Mouse (Mus musculus) hindbrain, postnatal 0 days (tissue): ENCODE measurements around the gene Crb1. TPM values are rescaled to one million over a fixed set of nuclear protein-coding genes. Genes with fewer than 3 reads are reported as not detected.

Experiments
- ATAC-seq: fragments of 200-750 bp; cut with Nextera tagmentation; 2 replicates; pipeline ENCODE4 v1.8.0; 2017; ENCODE audit warnings: mild to moderate bottlenecking, moderate TSS enrichment, moderate library complexity
- DNase-seq: peaks from one replicate; pipeline ENCODE4 v3.0.0-alpha.2; 2015; ENCODE audit warnings: low spot score
- H3K27ac ChIP-seq: fragments of 300-500 bp; sonication (generic); 2 replicates; pipeline ENCODE4 v1.5.1; 2014; ENCODE audit warnings: mild to moderate bottlenecking
- H3K27me3 ChIP-seq: fragments of 300-500 bp; sonication (generic); 2 replicates; pipeline ENCODE4 v1.6.1; 2014; ENCODE audit warnings: low read length, mixed read lengths; ENCODE audit not compliant: insufficient read depth
- H3K36me3 ChIP-seq: fragments of 300-500 bp; sonication (generic); 2 replicates; pipeline ENCODE4 v1.6.1; 2014; ENCODE audit warnings: low read length, mixed read lengths; ENCODE audit not compliant: insufficient read depth
- H3K4me1 ChIP-seq: fragments of 300-500 bp; sonication (generic); 2 replicates; pipeline ENCODE4 v1.6.1; 2014; ENCODE audit warnings: antibody characterized with exemption, low read length, mixed read lengths; ENCODE audit not compliant: insufficient read depth
- H3K4me2 ChIP-seq: fragments of 300-500 bp; sonication (generic); 2 replicates; pipeline ENCODE4 v1.6.1; 2014; ENCODE audit warnings: low read depth, mild to moderate bottlenecking, low read length, moderate library complexity, mixed read lengths
- H3K4me3 ChIP-seq: fragments of 300-500 bp; sonication (generic); 2 replicates; pipeline ENCODE4 v1.5.1; 2014; ENCODE audit warnings: low read length
- H3K9ac ChIP-seq: fragments of 300-500 bp; sonication (generic); replicated peaks from 2 replicates; pipeline ENCODE4 v1.6.1; 2014; ENCODE audit warnings: mild to moderate bottlenecking, low read length, moderate library complexity, mixed read lengths
- H3K9me3 ChIP-seq: fragments of 300-500 bp; sonication (generic); 2 replicates; pipeline ENCODE4 v1.6.1; 2016; ENCODE audit warnings: low read length, mixed read lengths
- CTCF ChIP-seq: IDR thresholded peaks from 2 replicates; pipeline ENCODE4 v1.5.1; 2016; ENCODE audit warnings: antibody characterized with exemption, control low read depth, low read depth
- WGBS: fragments of 180-500 bp; shearing (Covaris S2); extraction: QIAGEN DNeasy Blood & Tissue Kit; methylation state at CpG from one replicate; pipeline ENCODE4 v1.1.7; 2014; 5-methylcytosine and 5-hydroxymethylcytosine counted together
- polyA plus RNA-seq: library from polyadenylated mRNA; unstranded; fragments of >200 nt; fragmentation: Nextera tagmentation; extraction: Ambion mirVana; gene quantifications from 2 replicates; pipeline ENCODE4 v1.2.1, GENCODE M21; 2015
- total RNA-seq: library from RNA; depleted of rRNA; stranded (reverse); fragments of >200 nt; gene quantifications from 2 replicates; pipeline ENCODE4 v1.2.3, GENCODE M21; 2014; rRNA removed

Crb1 gene
- total RNA-seq = 1.5 and 4.6 TPM in 2 replicates
- 0.83 and 0.96 TPM in 2 replicates for polyA plus RNA-seq

DNA sequence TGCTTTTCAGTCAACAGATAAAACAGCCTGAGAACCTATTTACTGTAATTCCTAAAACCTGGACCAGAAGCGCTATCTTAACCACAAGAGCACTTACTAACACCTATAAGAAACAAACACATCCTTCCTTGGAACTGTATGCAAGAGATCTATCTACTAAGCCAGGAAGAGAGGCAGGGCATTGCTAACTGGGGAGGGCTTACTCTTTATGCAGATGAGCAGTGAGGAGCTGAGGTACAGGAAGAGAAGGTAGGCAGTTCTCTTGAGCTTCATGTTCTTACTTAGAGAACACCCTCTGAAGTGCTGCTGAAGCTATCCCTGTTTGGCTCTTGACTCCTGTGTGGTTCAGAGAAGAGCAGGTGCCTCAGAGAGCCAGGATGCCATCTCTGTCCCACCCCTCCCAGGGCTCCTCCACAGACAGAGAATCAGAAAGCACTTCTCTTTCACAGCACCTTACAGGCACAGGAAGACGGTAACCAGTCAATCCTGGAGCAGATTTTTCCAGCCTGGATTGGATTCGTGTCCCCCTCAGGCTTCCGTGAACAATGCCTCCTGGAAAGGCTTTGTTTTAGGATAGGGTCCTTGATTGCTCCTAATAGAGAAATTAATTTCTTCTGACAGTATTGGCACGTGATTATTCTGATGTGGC, at the start of gene Crb1:
Crb1 (minus strand) TSS at position 463 of the 649 bp plus-strand sequence.
- Histone ChIP-seq H3K4me1 (0 out of 2 replicates have a peak, but pooled peaks cover 4% of the 10 kb centered on the region), H3K27me3 (no peaks in the 10 kb centered on the region), H3K36me3 (no peaks in the 10 kb centered on the region), H3K9ac (peak within 1 kb of the TSS; percentile 33; the same call in 1 of the 2 replicates), H3K4me2 (peak within 1 kb of the TSS; percentile 49), H3K4me3 (peak within 1 kb of the TSS; percentile 29), H3K9me3 (no peaks in the 10 kb centered on the region), H3K27ac (no peak within 1 kb of the TSS)
- peak; percentile 72; the same call in 1 of the 2 replicates for ATAC-seq
- WGBS = 8% methylated on average over 5 of the region's 5 CpGs
- no peak for TF ChIP-seq CTCF
- DNase-seq = peak; percentile 55

DNA sequence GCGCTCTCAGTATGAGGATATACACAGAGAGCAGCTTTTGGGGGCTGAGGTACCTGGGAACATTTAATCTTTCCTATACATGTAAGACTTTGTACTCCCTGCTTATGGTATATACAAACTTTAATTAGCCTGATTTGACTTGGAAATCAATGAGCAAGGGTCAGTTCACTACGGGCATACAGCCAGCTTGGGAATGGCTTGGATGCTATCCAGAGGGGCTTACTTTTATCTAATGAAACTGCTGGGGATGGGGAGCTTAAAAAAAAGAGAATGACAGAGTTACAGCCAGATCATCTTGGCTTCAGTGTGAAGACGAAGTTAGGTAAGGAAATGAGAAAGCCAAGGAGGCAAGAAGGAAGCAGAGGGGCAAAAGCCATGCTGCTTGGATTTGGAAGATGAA, 48.1 kb upstream of the Crb1 start:
- Histone ChIP-seq H3K9ac (peak overlapping the region; percentile 21; the same call in 1 of the 2 replicates), H3K27ac (no peak overlapping the region), H3K4me2 (peak overlapping the region; percentile 63), H3K4me3 (peak overlapping the region; percentile 29), H3K4me1 (peaks cover 23% of the 10 kb centered on the region), H3K27me3 (no peaks in the 10 kb centered on the region), H3K9me3 (no peaks in the 10 kb centered on the region), H3K36me3 (peaks cover 6% of the 10 kb centered on the region; the same call in 1 of the 2 replicates)
- 21% methylated on average over 3 of the region's 3 CpGs for WGBS
- DNase-seq (peak; percentile 38), ATAC-seq (no peak)
- TF ChIP-seq CTCF = no peak

DNA sequence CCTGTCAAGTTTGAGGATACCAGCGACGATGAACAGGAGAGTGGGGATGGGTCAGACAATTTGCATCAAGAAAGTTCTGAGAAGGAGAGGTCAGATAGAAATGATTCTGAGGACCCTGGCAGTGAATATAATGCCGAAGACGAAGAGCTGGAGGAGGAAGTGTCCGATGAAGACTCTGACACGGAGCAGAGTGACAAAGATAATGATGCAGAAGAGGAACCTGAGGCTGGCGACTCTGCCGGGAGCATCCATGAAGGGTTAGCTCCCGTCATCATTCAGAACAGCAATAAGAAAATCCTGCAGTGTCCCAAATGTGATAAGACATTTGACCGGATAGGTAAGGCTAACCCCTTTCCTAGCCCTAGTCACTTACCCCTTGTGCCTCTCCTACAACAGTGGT, 47.0 kb upstream of the Crb1 start:
- ATAC-seq (no peak), DNase-seq (no peak)
- TF ChIP-seq CTCF = no peak
- WGBS = 33% methylated on average over 10 of the region's 10 CpGs
- H3K4me2 ChIP-seq = peak overlapping the region; percentile 63
- 0 out of 2 replicates have a peak, but pooled peaks cover under 1% of the 10 kb centered on the region for H3K36me3 ChIP-seq
- no peaks in the 10 kb centered on the region for H3K27me3 ChIP-seq
- no peaks in the 10 kb centered on the region for H3K9me3 ChIP-seq
- H3K4me1 ChIP-seq = peaks cover 23% of the 10 kb centered on the region
- 0 out of 2 replicates have a peak overlapping the region, but pooled peaks have one; percentile 28 for H3K9ac ChIP-seq
- H3K4me3 ChIP-seq = peak overlapping the region; percentile 92
- no peak overlapping the region for H3K27ac ChIP-seq

GRCm38 (mm10) chr1:139422941-139423340, 46.0 kb upstream of the Crb1 start:
- 13% methylated on average over 10 of the region's 10 CpGs for WGBS
- no peaks in the 10 kb centered on the region for H3K9me3 ChIP-seq
- ATAC-seq (no peak), DNase-seq (peak; percentile 13)
- peaks cover 23% of the 10 kb centered on the region for H3K4me1 ChIP-seq
- TF ChIP-seq CTCF = no peak
- H3K4me3 ChIP-seq = peak overlapping the region; percentile 92
- H3K36me3 ChIP-seq = no peaks in the 10 kb centered on the region
- H3K27ac ChIP-seq = peak overlapping the region; percentile 91
- peak overlapping the region; percentile 89 for H3K9ac ChIP-seq
- H3K4me2 ChIP-seq = peak overlapping the region; percentile 63
- H3K27me3 ChIP-seq = no peaks in the 10 kb centered on the region

DNA sequence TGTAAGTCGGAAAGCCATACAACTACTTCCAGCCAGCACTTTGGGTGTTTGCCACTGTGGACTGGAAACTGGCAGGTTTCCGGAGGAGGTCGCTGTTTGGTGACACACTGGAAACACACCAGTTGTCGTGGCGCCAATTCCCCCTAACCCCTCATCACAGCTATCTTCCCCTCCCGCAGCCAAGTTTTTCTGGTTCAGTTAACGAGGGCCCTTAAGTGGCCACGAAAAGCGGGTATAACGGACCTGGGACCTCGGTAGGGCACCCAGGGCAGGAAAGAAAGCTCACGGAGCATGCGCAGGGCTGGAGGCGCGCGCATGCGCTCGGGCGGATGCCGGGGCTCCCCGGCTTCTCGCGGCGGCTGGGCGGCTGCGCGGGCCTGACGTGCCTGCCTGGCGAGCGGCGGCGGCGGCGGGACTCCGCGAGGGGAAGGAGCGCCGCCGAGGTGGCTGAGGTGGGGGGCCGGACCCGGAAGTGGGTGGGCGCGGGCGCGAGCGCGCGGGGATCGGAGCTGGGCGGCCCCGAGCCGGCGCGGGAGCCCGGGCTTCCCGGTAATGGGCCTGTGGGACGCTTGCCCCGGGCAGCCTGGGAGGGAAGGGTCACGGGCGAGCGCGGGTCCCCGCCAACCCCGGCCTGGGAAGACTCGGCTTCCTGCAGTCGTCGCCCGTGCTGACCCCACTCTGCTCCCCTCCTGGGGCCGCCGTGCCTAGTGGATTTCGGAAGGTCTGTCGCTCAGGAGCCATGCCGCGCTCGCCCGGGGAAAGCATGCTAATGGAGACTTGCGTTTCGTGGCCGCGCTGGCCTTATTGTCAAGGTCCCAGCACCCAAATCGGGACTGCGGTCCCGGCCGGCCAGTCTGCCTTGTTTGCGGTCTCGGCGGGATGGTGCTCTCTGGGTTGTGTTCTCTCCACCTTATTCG, 45.2 kb upstream of the Crb1 start, which contains the start of gene Zbtb41:
Zbtb41 (plus strand) TSS at position 414 of the 917 bp plus-strand sequence.
- peak within 1 kb of the TSS; percentile 89 for H3K9ac ChIP-seq
- peak; percentile 97 for ATAC-seq

GRCm38 (mm10) chr1:139421521-139421874, 44.6 kb upstream of the Crb1 start:
- peak; percentile 14; the same call in 1 of the 2 replicates for ATAC-seq
- Histone ChIP-seq H3K9me3 (no peaks in the 10 kb centered on the region), H3K27me3 (no peaks in the 10 kb centered on the region), H3K4me3 (peak overlapping the region; percentile 92), H3K4me1 (peaks cover 23% of the 10 kb centered on the region), H3K36me3 (no peaks in the 10 kb centered on the region), H3K9ac (peak overlapping the region; percentile 89), H3K27ac (peak overlapping the region; percentile 91; the same call in 1 of the 2 replicates), H3K4me2 (peak overlapping the region; percentile 63)
- 4% methylated on average over 8 of the region's 8 CpGs for WGBS
- DNase-seq = no peak
- TF ChIP-seq CTCF = no peak

More for the DNA sequence above, 45.2 kb upstream of the Crb1 start, which contains the start of gene Zbtb41:
- Histone ChIP-seq H3K9me3 (no peaks in the 10 kb centered on the region), H3K36me3 (no peaks in the 10 kb centered on the region), H3K27ac (peak within 1 kb of the TSS; percentile 91), H3K4me2 (peak within 1 kb of the TSS; percentile 63), H3K4me3 (peak within 1 kb of the TSS; percentile 92), H3K4me1 (peaks cover 23% of the 10 kb centered on the region), H3K27me3 (no peaks in the 10 kb centered on the region)
- DNase-seq = peak; percentile 95
- TF ChIP-seq CTCF = peak; percentile 75
- under 1% methylated on average over 66 of the region's 88 CpGs for WGBS
